Mouse (Mus musculus) MEL (cell line): Measurements from ENCODE around the gene Nckipsd. TPM values are rescaled to one million over a fixed set of nuclear protein-coding genes. Genes with fewer than 3 reads are reported as not detected.
A peak's percentile ranks its signal among the peaks of the same experiment; 100 is the strongest.

ENCODE experiments used
- DNase-seq: peaks from one replicate; pipeline ENCODE4 v3.0.0; 2011; ENCODE audit warnings: low read depth, low spot score
- H3K27ac ChIP-seq: 2 replicates; pipeline ENCODE4 v1.5.1; 2012; ENCODE audit warnings: low read depth, mild to moderate bottlenecking, control low read depth, low read length, moderate library complexity; ENCODE audit not compliant: control insufficient read depth
- H3K27me3 ChIP-seq, 2 experiments: fragments of 150-350 bp in 1 of 2; sonication (generic) in 1 of 2; 2 replicates each; pipeline ENCODE4 v1.6.1; 2012; ENCODE audit warnings: low read length in 2 of 2, mild to moderate bottlenecking in 2 of 2, improper control_type of control experiment in 1 of 2, moderate library complexity in 1 of 2; ENCODE audit not compliant: insufficient read depth in 2 of 2, control insufficient read depth in 1 of 2
- H3K36me3 ChIP-seq, 2 experiments: 2 replicates each; pipeline ENCODE4 v1.6.1; 2012 to 2014; ENCODE audit warnings: low read length in 2 of 2, improper control_type of control experiment in 1 of 2, inconsistent platforms in 1 of 2, mild to moderate bottlenecking in 1 of 2; ENCODE audit not compliant: insufficient read depth in 2 of 2, control insufficient read depth in 1 of 2
- H3K4me1 ChIP-seq, 2 experiments: fragments of 150-350 bp in 1 of 2; sonication (generic) in 1 of 2; 2 replicates each; pipeline ENCODE4 v1.6.1; 2012; ENCODE audit warnings: low read length in 2 of 2, improper control_type of control experiment in 1 of 2, mild to moderate bottlenecking in 1 of 2; ENCODE audit not compliant: insufficient read depth in 2 of 2, control insufficient read depth in 1 of 2
- H3K4me3 ChIP-seq, 2 experiments: fragments of 150-350 bp in 1 of 2; sonication (generic) in 1 of 2; 2 replicates each; pipeline ENCODE4 v1.5.1; 2012; ENCODE audit warnings: low read depth in 2 of 2, low read length in 2 of 2, mild to moderate bottlenecking in 2 of 2, moderate library complexity in 2 of 2, control low read depth in 1 of 2, improper control_type of control experiment in 1 of 2; ENCODE audit not compliant: control insufficient read depth in 1 of 2, insufficient read depth in 1 of 2
- H3K79me2 ChIP-seq: 2 replicates; pipeline ENCODE4 v1.6.1; 2012; ENCODE audit warnings: mild to moderate bottlenecking, low read length, moderate library complexity; ENCODE audit not compliant: control insufficient read depth, poor library complexity, insufficient read depth
- H3K9ac ChIP-seq: 2 replicates; pipeline ENCODE4 v1.6.1; 2012; ENCODE audit warnings: low read depth, mild to moderate bottlenecking, control low read depth, low read length, moderate library complexity; ENCODE audit not compliant: control insufficient read depth, poor library complexity, severe bottlenecking
- H3K9me3 ChIP-seq: fragments of 150-350 bp; sonication (generic); replicated peaks from 2 replicates; pipeline ENCODE4 v1.6.1; 2012; ENCODE audit warnings: mild to moderate bottlenecking, low read length, improper control_type of control experiment, moderate library complexity; ENCODE audit not compliant: insufficient read depth
- CTCF ChIP-seq, 3 experiments: IDR thresholded peaks in 2 of 3; conservative IDR thresholded peaks in 1 of 3; 2 replicates each; pipeline ENCODE4 v1.5.1; 2011 to 2012; ENCODE audit warnings: low read length in 3 of 3, low read depth in 2 of 3, mild to moderate bottlenecking in 2 of 3, improper control_type of control experiment in 1 of 3, inconsistent platforms in 1 of 3, mixed read lengths in 1 of 3, moderate library complexity in 1 of 3; ENCODE audit not compliant: control insufficient read depth in 1 of 3, insufficient read depth in 1 of 3, poor library complexity in 1 of 3, severe bottlenecking in 1 of 3
- ETS1 ChIP-seq: IDR thresholded peaks from 2 replicates; pipeline ENCODE4 v1.6.1; 2012; ENCODE audit warnings: low read depth, mild to moderate bottlenecking, inconsistent platforms, low read length, improper control_type of control experiment, moderate library complexity
- GATA1 ChIP-seq: IDR thresholded peaks from 2 replicates; pipeline ENCODE4 v1.6.1; 2011; ENCODE audit warnings: low read depth, low read length, improper control_type of control experiment
- MEF2A ChIP-seq: IDR thresholded peaks from 2 replicates; pipeline ENCODE4 v1.6.1; 2014; ENCODE audit warnings: low read depth, mild to moderate bottlenecking, inconsistent platforms, low read length, improper control_type of control experiment; ENCODE audit not compliant: poor library complexity, insufficient replicate concordance, severe bottlenecking; ENCODE audit errors: extremely low read depth
- MYB ChIP-seq: IDR thresholded peaks from 2 replicates; pipeline ENCODE4 v1.6.1; 2011; ENCODE audit warnings: mild to moderate bottlenecking, low read depth, low read length, improper control_type of control experiment
- MYC ChIP-seq: IDR thresholded peaks from 2 replicates; pipeline ENCODE4 v1.6.1; 2011; ENCODE audit warnings: low read depth, mild to moderate bottlenecking, low read length, improper control_type of control experiment, moderate library complexity
- POLR2AphosphoS5 ChIP-seq: IDR thresholded peaks from 2 replicates; pipeline ENCODE4 v1.6.1; 2012; ENCODE audit warnings: low read depth, borderline replicate concordance, mild to moderate bottlenecking, inconsistent platforms, low read length, moderate library complexity, mixed read lengths
- RAD21 ChIP-seq: IDR thresholded peaks from 2 replicates; pipeline ENCODE4 v1.6.1; 2011; ENCODE audit warnings: mild to moderate bottlenecking, low read depth, low read length, improper control_type of control experiment
- SIN3A ChIP-seq: IDR thresholded peaks from 2 replicates; pipeline ENCODE4 v1.6.1; 2012; ENCODE audit warnings: low read length, improper control_type of control experiment, inconsistent platforms
- TCF12 ChIP-seq: IDR thresholded peaks from 2 replicates; pipeline ENCODE4 v1.6.1; 2014; ENCODE audit warnings: low read depth, mild to moderate bottlenecking, inconsistent platforms, low read length, improper control_type of control experiment, moderate library complexity
- UBTF ChIP-seq: IDR thresholded peaks from 2 replicates; pipeline ENCODE4 v1.6.1; 2012; ENCODE audit warnings: low read depth, mild to moderate bottlenecking, inconsistent platforms, low read length, improper control_type of control experiment, moderate library complexity, borderline replicate concordance; ENCODE audit not compliant: insufficient read depth
- ZC3H11A ChIP-seq: IDR thresholded peaks from 2 replicates; pipeline ENCODE4 v1.6.1; 2012; ENCODE audit warnings: low read depth, mild to moderate bottlenecking, inconsistent platforms, low read length, improper control_type of control experiment
- ZMIZ1 ChIP-seq: IDR thresholded peaks from 2 replicates; pipeline ENCODE4 v1.6.1; 2012; ENCODE audit warnings: low read depth, mild to moderate bottlenecking, inconsistent platforms, low read length, improper control_type of control experiment, moderate library complexity
- ZNF384 ChIP-seq: IDR thresholded peaks from 2 replicates; pipeline ENCODE4 v1.6.1; 2012; ENCODE audit warnings: low read depth, mild to moderate bottlenecking, inconsistent platforms, low read length, improper control_type of control experiment
- polyA plus RNA-seq, 2 experiments: library from polyadenylated mRNA; stranded (reverse) in 1 of 2; unstranded in 1 of 2; fragments of >175 nt in 1 of 2; fragments of >200 nt in 1 of 2; gene quantifications; 2 replicates each; pipeline versions ENCODE4 v1.2.1 to v1.2.4; 2012; ENCODE audit warnings: low replicate concordance in 2 of 2, low read depth in 1 of 2; ENCODE audit not compliant: insufficient read length in 2 of 2, insufficient read depth in 1 of 2, missing spikeins in 1 of 2
- total RNA-seq: library from RNA; depleted of rRNA; stranded (reverse); fragments of 300-350 nt; gene quantifications from 2 replicates; pipeline ENCODE4 v1.2.3, GENCODE M21; 2012

Gene Nckipsd
- total and polyA plus RNA-seq, 3 experiments, result 6.6 to 10.3 TPM; not detected in 1

GRCm38 (mm10) chr9:108799564-108799963 is 8.6 kb upstream of the Nckipsd start:
- Histone ChIP-seq H3K36me3 (peaks cover 8 to 16% of the 10 kb centered on the region in 2 experiments; a peak in 3 of 4 replicates), H3K4me3 (no peak overlapping the region), H3K9me3 (no peaks in the 10 kb centered on the region), H3K4me1 (peaks cover 0 to 3% of the 10 kb centered on the region in 2 experiments; a peak in 3 of 4 replicates), H3K9ac (no peak overlapping the region), H3K79me2 (peaks cover 10% of the 10 kb centered on the region), H3K27me3 (no peaks in the 10 kb centered on the region), H3K27ac (no peak overlapping the region)
- TF ChIP-seq RAD21, result peak; percentile 10
- TF ChIP-seq ZNF384, result peak; percentile 84
- peak in 1 of 3 experiments; percentile 18; a peak in 1 of 6 replicates for TF ChIP-seq CTCF (IDR thresholded peaks at IDR 0.05 in 2 of 3, conservative IDR thresholded peaks at IDR 0.05 in 1 of 3; ENCODE audit: control insufficient read depth in 1 of 3, insufficient read depth in 1 of 3, low read depth in 2 of 3, low read length in 3 of 3, poor library complexity in 1 of 3, severe bottlenecking in 1 of 3)
- TF ChIP-seq POLR2AphosphoS5, result no peak
- TF ChIP-seq UBTF, result no peak
- DNase-seq, result no peak

- peaks cover 19 to 27% of the 10 kb centered on the region in 2 experiments for H3K4me1 ChIP-seq
- no peak for DNase-seq
- H3K4me3 ChIP-seq, result no peak overlapping the region
- H3K27me3 ChIP-seq, result no peaks in the 10 kb centered on the region
- TF ChIP-seq TCF12, result 0 out of 2 replicates have a peak, but pooled peaks have one; percentile 30
- TF ChIP-seq MYB, result no peak
- TF ChIP-seq GATA1, result peak; percentile 20; the same call in 1 of the 2 replicates
- TF ChIP-seq MEF2A, result no peak
- TF ChIP-seq SIN3A, result no peak
- no peak for TF ChIP-seq POLR2AphosphoS5
- no peak for TF ChIP-seq ETS1
- TF ChIP-seq ZMIZ1, result no peak
- no peak for TF ChIP-seq ZC3H11A
- no peak for TF ChIP-seq MYC
- TF ChIP-seq, all 39 proteins: peak for 2
- no peak overlapping the region for H3K9ac ChIP-seq
- peaks cover 13 to 26% of the 10 kb centered on the region in 2 experiments for H3K36me3 ChIP-seq
- no peaks in the 10 kb centered on the region for H3K9me3 ChIP-seq
- H3K79me2 ChIP-seq, result peaks cover 2% of the 10 kb centered on the region; the same call in 1 of the 2 replicates
- no peak overlapping the region for H3K27ac ChIP-seq
Measured at GRCm38 (mm10) chr9:108805768-108806167, 2.4 kb upstream of the Nckipsd start.
